Mouse (Mus musculus) adrenal gland (tissue): ENCODE measurements around the gene Rnf5.

Experiments used
- intact Hi-C: fragments of 180-260 bp; cut with DNase I; formaldehyde crosslinking; loops from one replicate; pipeline ENCODE4 v1.15.1; 2025

Gene Rnf5

GRCm38 (mm10) chr17:34587423-34587811 lies 16.1 kb downstream of the Rnf5 start:
- intact Hi-C loops, result no loop called here

GRCm38 (mm10) chr17:34586796-34587422 lies 16.6 kb downstream of the Rnf5 start:
- intact Hi-C loops, result no loop called here

DNA sequence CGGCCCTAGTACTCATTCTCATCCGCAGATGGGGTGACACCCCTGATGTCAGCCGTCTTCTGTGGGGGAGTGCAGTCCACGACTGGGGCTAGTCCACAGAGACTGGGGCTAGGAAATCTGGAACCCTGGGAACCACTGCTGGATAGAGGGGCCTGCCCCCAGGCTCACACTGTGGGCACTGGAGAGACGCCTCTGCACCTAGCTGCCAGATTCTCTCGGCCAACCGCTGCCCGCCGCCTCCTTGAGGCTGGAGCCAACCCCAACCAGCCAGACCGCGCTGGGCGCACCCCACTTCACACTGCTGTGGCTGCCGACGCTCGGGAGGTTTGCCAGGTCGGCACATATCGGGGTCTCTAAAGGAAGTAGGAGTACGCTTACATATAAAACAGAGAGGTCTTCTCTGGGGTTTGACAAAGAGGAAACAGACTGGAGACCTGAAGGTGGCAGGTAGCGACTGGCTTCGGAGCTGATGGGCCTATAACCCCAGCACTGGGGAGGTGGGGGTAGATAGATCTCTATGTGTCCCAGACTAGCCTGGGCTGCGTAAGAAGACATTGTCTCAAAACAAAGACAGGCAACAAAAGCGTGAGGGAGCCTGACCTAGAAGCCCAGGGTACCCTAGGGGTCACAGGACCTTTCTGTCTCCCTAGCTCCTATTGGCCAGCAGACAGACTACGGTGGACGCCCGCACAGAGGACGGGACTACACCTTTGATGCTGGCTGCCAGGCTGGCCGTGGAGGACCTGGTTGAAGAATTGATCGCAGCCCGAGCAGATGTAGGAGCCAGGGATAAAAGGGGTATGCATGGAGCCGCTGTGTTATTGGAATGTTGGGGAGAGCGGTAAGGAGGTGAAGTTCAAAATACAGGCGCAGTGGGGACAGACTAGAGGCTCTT lies 17.4 kb downstream of the Rnf5 start:
- intact Hi-C loops, result no loop called here

GRCm38 (mm10) chr17:34585121-34585520 lies 18.4 kb downstream of the Rnf5 start:
- intact Hi-C loops, result no loop called here

DNA sequence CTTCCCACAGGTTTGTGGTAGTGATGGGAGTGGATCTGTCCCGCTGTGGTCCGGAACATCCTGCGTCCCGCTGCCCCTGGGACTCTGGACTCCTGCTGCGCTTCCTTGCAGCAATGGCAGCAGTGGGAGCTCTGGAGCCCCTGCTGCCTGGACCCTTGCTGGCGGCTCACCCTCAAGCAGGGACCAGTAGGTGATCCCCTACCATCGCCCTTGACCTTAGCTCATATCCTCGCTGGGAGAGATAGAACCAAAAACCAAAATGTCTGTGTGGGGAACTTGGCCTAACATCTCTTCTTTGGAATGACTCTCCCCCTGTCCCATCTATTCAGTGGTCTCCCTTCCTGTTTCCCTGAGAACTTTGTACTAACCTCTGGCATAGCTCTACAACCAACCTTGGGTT lies 19.7 kb downstream of the Rnf5 start:
- intact Hi-C loops, result no loop called here

DNA sequence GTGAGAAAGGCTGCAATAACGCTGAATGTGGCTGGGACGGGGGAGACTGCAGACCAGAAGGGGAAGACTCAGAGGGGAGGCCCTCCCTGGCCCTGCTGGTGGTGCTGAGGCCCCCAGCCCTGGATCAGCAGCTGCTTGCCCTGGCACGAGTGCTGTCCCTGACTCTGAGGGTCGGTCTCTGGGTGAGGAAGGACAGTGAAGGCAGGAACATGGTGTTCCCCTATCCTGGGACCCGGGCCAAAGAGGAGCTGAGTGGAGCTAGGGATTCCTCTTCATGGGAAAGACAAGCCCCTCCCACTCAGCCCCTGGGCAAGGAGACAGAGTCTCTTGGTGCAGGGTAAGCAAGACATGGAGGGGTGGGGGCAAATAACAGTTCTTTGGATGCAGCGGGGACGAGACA lies 20.1 kb downstream of the Rnf5 start:
- intact Hi-C loops, result no loop called here

- intact Hi-C loops, result no loop called here
These were observed 21.0 kb downstream of the Rnf5 start for GRCm38 (mm10) chr17:34582528-34582927.

DNA sequence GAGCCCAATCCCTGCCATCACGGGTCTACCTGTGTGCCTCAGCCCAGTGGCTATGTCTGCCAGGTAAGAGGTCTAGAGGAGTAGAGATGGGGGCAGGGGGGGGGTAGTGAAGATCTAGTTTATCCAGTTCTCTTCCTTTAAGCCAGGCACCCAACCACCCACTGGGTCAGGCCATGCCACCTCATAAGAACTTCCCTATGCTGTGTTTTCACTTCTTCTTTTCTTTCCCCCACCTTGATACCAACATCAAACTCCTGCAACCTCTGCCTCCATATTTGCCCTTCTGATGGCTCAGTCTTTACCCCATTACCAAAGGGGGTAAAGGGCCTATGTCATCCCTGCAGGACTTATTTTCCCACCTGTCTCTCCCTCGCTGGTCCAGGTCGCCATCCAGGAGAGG lies 25.4 kb downstream of the Rnf5 start:
- intact Hi-C loops, result no loop called here

- intact Hi-C loops, result no loop called here
These were observed 26.9 kb downstream of the Rnf5 start for GRCm38 (mm10) chr17:34576577-34576976.

GRCm38 (mm10) chr17:34572361-34572760 lies 31.1 kb downstream of the Rnf5 start:
- intact Hi-C loops, result loop anchor here (5.0 kb wide), 1 partner anchor 45 kb away; the partner anchor contains the start of gene Egfl8

- intact Hi-C loops, result loop anchor here (5.0 kb wide), 1 partner anchor 45 kb away; the partner anchor contains the start of gene Egfl8
These were observed 31.6 kb downstream of the Rnf5 start for GRCm38 (mm10) chr17:34571875-34572274.

DNA sequence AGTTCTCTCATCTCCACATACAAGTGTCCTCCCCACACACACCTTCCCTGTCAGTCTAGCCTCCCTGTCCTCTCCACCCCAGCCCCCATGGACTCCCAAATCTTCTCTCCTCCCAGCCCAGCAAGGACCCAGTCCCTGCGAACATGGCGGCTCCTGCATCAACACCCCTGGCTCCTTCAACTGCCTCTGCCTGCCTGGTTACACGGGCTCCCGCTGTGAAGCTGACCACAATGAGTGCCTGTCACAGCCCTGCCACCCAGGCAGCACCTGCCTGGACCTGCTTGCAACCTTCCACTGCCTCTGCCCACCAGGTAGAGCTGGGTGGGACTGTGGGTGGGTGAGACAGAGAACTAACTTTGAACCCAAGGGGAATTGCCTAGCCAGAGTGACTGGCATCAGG lies 33.6 kb downstream of the Rnf5 start:
- intact Hi-C loops, result loop anchor here (5.0 kb wide), 1 partner anchor 47 kb away; the partner anchor contains the start of gene Egfl8

GRCm38 (mm10) chr17:34568421-34568820 lies 35.1 kb downstream of the Rnf5 start:
- intact Hi-C loops, result no loop called here

GRCm38 (mm10) chr17:34567311-34567710 lies 36.2 kb downstream of the Rnf5 start:
- intact Hi-C loops, result no loop called here

- intact Hi-C loops, result no loop called here
These were observed 38.7 kb downstream of the Rnf5 start for GRCm38 (mm10) chr17:34564796-34565195.

DNA sequence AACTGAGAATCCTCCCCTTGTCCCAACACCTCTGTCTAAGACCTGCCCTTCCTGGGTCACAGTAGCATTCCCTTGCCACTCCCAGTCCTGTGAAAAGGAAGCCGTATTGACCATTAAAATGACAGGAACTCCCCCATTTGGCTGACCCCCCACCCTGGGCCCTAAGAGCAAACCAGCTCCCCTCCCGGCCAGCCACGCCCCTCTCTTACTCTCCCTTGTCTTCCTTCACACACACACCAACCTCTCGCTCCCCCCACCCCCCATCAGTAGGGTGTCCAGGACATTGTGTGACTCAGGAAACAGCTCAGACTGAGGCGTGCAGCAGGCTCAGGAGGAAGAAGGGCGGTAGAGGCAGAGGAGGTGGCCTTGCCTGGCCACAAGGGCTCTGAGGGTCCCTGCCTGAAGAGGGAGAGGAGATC lies 39.5 kb downstream of the Rnf5 start, which contains the start of gene Notch4:
Gene Notch4, plus strand, starts transcription at position 266 of the 419 bp plus-strand sequence.
- intact Hi-C loops, result no loop called here

- intact Hi-C loops, result no loop called here
These were observed 40.1 kb downstream of the Rnf5 start for GRCm38 (mm10) chr17:34563354-34563753.

DNA sequence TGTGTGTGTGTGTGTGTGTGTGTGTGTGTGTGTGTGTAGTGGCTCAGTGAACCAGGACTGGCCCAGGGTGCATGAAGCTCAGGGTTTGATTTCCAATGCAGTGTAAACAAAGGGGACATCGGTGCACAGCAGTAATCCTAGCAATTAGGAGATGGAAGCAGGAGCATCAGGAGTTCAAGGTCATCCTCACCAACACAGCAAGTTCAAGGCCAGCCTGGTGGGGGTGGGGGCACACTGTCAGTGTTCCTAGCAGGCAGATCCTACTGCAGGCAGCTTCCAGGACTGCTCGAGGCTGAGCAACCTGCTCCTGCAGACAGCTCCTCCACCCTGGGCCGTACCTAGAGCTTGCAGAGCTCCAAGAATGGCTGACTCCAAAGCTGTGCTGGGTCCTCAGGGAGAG lies 40.9 kb downstream of the Rnf5 start:
- intact Hi-C loops, result no loop called here

DNA sequence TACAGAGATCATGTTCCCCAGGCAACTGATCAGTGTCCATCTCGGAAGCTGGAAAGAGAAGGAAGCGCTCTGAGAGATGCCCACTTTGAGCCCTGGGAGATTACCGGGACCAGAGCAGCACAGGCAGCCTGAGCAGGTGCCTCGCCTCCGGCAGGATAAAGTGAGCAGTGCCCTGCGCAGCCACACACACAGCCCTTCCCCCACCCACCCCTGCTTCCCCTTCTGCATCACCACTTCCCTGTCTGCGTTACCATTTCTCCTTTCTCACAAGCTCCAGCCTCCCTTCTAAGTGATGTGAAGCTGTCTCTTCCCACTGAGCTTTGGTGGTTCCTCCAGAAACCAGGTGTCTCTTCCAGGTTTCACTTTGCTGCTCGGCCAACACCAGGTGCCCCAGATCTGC lies 42.3 kb downstream of the Rnf5 start:
- intact Hi-C loops, result no loop called here

DNA sequence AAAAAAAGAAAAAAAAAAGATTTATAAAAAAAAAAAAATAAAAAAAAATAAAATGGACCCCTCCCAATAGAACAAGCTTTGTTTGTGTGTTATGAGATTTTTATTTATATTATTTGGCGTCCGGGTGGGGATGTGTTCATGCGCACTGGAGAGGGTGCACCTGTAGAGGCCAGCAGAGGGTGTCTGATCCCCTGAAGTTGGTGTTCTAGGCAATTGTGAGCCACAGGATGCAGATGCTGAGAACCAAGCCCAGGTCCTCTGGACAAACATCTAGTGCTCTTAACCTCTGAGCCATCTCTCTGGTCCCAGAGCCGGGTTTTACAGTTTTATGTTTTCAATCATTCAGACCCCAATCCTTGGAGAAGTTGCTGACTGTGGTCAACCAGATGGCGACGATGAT lies 43.1 kb downstream of the Rnf5 start:
- intact Hi-C loops, result no loop called here

DNA sequence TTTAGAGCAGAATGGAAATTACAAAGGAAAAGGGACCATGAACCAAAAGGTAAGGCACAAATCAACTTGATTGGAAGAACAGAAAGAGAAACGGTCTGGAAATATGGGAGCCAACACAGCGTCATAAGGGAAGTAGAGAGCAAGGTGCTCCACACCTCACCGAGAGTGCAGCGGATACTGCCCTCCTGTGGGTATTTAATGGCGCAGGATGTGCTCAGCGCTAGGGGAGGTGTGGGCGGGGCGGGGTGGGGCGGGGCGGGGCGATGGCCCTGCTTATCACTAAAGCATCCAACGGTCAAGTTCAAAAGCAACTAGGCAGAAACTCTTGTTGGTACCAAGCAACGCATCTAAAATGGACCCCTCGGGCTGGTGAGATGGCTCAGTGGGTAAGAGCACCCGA lies 43.6 kb downstream of the Rnf5 start:
- intact Hi-C loops, result loop anchor here (5.0 kb wide), 1 partner anchor 57 kb away; the partner anchor contains the start of gene Egfl8

DNA sequence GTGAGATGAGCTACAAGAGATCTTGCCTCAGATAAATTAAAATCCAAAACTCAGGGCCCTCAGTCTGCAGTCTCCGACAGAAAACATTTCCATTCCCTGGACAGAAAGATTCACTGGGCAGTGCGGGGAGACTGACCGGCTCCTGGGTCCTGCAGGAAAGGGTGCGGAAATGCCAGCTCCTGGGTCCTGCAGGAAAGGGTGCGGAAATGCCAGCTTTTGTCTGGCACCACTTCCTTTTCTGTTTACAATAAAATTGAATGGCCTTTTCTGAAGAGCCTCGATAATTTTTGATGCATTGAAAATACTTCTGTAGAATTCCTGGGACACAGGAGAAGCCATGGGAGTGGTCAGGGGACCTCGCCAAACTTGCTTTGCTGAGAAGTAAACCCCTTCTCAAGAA lies 44.4 kb downstream of the Rnf5 start:
- intact Hi-C loops, result loop anchor here (5.0 kb wide), 1 partner anchor 58 kb away; the partner anchor contains the start of gene Egfl8
